Mouse (Mus musculus) CD8-positive naive resting alpha-beta T cell, adult 2 months (primary cell): Measurements from ENCODE around the gene Pfdn6.

Source experiments
- DNase-seq, 2 experiments: peaks; one replicate each; pipeline ENCODE4 v3.0.0; 2022; ENCODE audit warnings: low read depth in 2 of 2, low spot score in 2 of 2

Gene Pfdn6

GRCm38 (mm10) chr17:33932448-33932847, 7.7 kb downstream of the Pfdn6 start:
- no peak for DNase-seq

- DNase-seq, result no peak
Measured at GRCm38 (mm10) chr17:33931947-33932346, 8.2 kb downstream of the Pfdn6 start.

- no peak for DNase-seq
Measured at GRCm38 (mm10) chr17:33931159-33931866, 8.8 kb downstream of the Pfdn6 start.

GRCm38 (mm10) chr17:33930280-33931158, 9.6 kb downstream of the Pfdn6 start:
- peak in 1 of 2 experiments; percentile 55 for DNase-seq

- DNase-seq, result peak; percentile 93 to 97
Measured at GRCm38 (mm10) chr17:33929371-33930279, 10.5 kb downstream of the Pfdn6 start, which contains the start of gene Rgl2. Gene Rgl2 (plus strand): TSS chr17:33929543.

GRCm38 (mm10) chr17:33928251-33928947, 11.7 kb downstream of the Pfdn6 start:
- no peak for DNase-seq

- no peak for DNase-seq
Measured at GRCm38 (mm10) chr17:33926207-33926932, 13.8 kb downstream of the Pfdn6 start.

- DNase-seq, result no peak
Measured at GRCm38 (mm10) chr17:33925406-33926116, 14.6 kb downstream of the Pfdn6 start.

GRCm38 (mm10) chr17:33924577-33925283, 15.4 kb downstream of the Pfdn6 start:
- peak; percentile 68 to 77 for DNase-seq

- no peak for DNase-seq
Measured at GRCm38 (mm10) chr17:33921361-33921760, 18.8 kb downstream of the Pfdn6 start.

GRCm38 (mm10) chr17:33920282-33921097, 19.7 kb downstream of the Pfdn6 start:
- DNase-seq, result peak; percentile 77 to 87

GRCm38 (mm10) chr17:33919351-33920281, 20.5 kb downstream of the Pfdn6 start:
- DNase-seq, result peak; percentile 69 to 77

GRCm38 (mm10) chr17:33918293-33919203, 21.6 kb downstream of the Pfdn6 start:
- no peak for DNase-seq

- no peak for DNase-seq
Measured at GRCm38 (mm10) chr17:33917656-33918292, 22.4 kb downstream of the Pfdn6 start.
